Mouse (Mus musculus): ENCODE results near the gene Sirt6.

The Sirt6 gene

GRCm38 (mm10) chr10:81593223-81593622, 34.4 kb downstream of the Sirt6 start:
- no peak for DNase-seq (ENCODE audit: low spot score)

- no peak for DNase-seq (ENCODE audit: low spot score)
These were observed 35.0 kb downstream of the Sirt6 start for GRCm38 (mm10) chr10:81592631-81593030.

GRCm38 (mm10) chr10:81591846-81592245, 35.8 kb downstream of the Sirt6 start:
- DNase-seq (ENCODE audit: low spot score), result no peak

GRCm38 (mm10) chr10:81588739-81589138, 38.9 kb downstream of the Sirt6 start:
- no peak for DNase-seq (ENCODE audit: low spot score)

- no peak for DNase-seq (ENCODE audit: low spot score)
These were observed 44.2 kb downstream of the Sirt6 start for GRCm38 (mm10) chr10:81583347-81583746.

GRCm38 (mm10) chr10:81580441-81581070, 47.0 kb downstream of the Sirt6 start:
- peak; percentile 41 for DNase-seq (ENCODE audit: low spot score)

GRCm38 (mm10) chr10:81579967-81580366, 47.6 kb downstream of the Sirt6 start:
- DNase-seq (ENCODE audit: low spot score), result no peak

- DNase-seq (ENCODE audit: low spot score), result no peak
These were observed 51.9 kb downstream of the Sirt6 start for GRCm38 (mm10) chr10:81575695-81576094.

GRCm38 (mm10) chr10:81575208-81575631, 52.4 kb downstream of the Sirt6 start:
- peak; percentile 62 for DNase-seq (ENCODE audit: low spot score)

GRCm38 (mm10) chr10:81574081-81575056, 53.2 kb downstream of the Sirt6 start, which contains the start of gene Tle2:
Gene Tle2 (plus strand): TSS chr10:81574561.
- DNase-seq (ENCODE audit: low spot score), result no peak

- DNase-seq (ENCODE audit: low spot score), result no peak
These were observed 54.6 kb downstream of the Sirt6 start for GRCm38 (mm10) chr10:81572975-81573374.

- DNase-seq (ENCODE audit: low spot score), result no peak
These were observed 55.4 kb downstream of the Sirt6 start for GRCm38 (mm10) chr10:81572133-81572671.
